Mouse (Mus musculus) liver, embryonic 14.5 days (tissue): ENCODE data around the gene Bcar3. TPM values are rescaled to one million over a fixed set of nuclear protein-coding genes. Genes with fewer than 3 reads are reported as not detected.
A peak's percentile ranks its signal among the peaks of the same experiment; 100 is the strongest.

Experiments used
- ATAC-seq: fragments of 200-750 bp; cut with Nextera tagmentation; 2 replicates; pipeline ENCODE4 v1.8.0; 2017; ENCODE audit warnings: moderate number of reproducible peaks, mild to moderate bottlenecking, moderate library complexity; ENCODE audit not compliant: insufficient read depth
- DNase-seq, 3 experiments: peaks; one replicate each; pipeline ENCODE4 v3.0.0-alpha.2; 2012 to 2013; ENCODE audit warnings: low read depth in 3 of 3, low spot score in 3 of 3
- H3K27ac ChIP-seq: fragments of 300-500 bp; sonication (generic); 2 replicates; pipeline ENCODE4 v1.5.1; 2014; ENCODE audit warnings: moderate library complexity, mild to moderate bottlenecking, control low read depth, inconsistent platforms
- H3K27me3 ChIP-seq: fragments of 300-500 bp; sonication (generic); 2 replicates; pipeline ENCODE4 v1.6.1; 2014; ENCODE audit warnings: mild to moderate bottlenecking, low read length, moderate library complexity; ENCODE audit not compliant: control insufficient read depth, insufficient read depth
- H3K36me3 ChIP-seq: fragments of 300-500 bp; sonication (generic); replicated peaks from 2 replicates; pipeline ENCODE4 v1.6.1; 2014; ENCODE audit warnings: low read depth; ENCODE audit not compliant: control insufficient read depth, insufficient read depth
- H3K4me1 ChIP-seq, 2 experiments: fragments of 200-500 bp in 1 of 2; fragments of 300-500 bp in 1 of 2; sonication (generic) in 1 of 2; replicated peaks; 2 replicates each; pipeline ENCODE4 v1.6.1; 2012 to 2014; ENCODE audit warnings: antibody characterized with exemption in 1 of 2, inconsistent platforms in 1 of 2, low read length in 1 of 2; ENCODE audit not compliant: control insufficient read depth in 2 of 2, insufficient read depth in 2 of 2
- H3K4me2 ChIP-seq: fragments of 300-500 bp; sonication (generic); 2 replicates; pipeline ENCODE4 v1.6.1; 2014; ENCODE audit warnings: low read depth, mild to moderate bottlenecking, control low read depth, moderate library complexity
- H3K4me3 ChIP-seq, 2 experiments: fragments of 200-500 bp in 1 of 2; fragments of 300-500 bp in 1 of 2; sonication (generic) in 1 of 2; 2 replicates each; pipeline ENCODE4 v1.5.1; 2012 to 2014; ENCODE audit warnings: low read depth in 2 of 2, low read length in 2 of 2, mild to moderate bottlenecking in 2 of 2, control low read depth in 1 of 2, inconsistent platforms in 1 of 2, moderate library complexity in 1 of 2; ENCODE audit not compliant: insufficient read depth in 1 of 2
- H3K9ac ChIP-seq: fragments of 300-500 bp; sonication (generic); replicated peaks from 2 replicates; pipeline ENCODE4 v1.6.1; 2014; ENCODE audit warnings: mild to moderate bottlenecking, control low read depth, moderate library complexity
- H3K9me3 ChIP-seq: fragments of 300-500 bp; sonication (generic); 2 replicates; pipeline ENCODE4 v1.6.1; 2016; ENCODE audit warnings: low read length, mixed read lengths; ENCODE audit not compliant: control insufficient read depth
- CTCF ChIP-seq: IDR thresholded peaks from 2 replicates; pipeline ENCODE4 v1.5.1; 2016; ENCODE audit warnings: antibody characterized with exemption, low read depth, control low read depth
- EP300 ChIP-seq: IDR thresholded peaks from 2 replicates; pipeline ENCODE4 v1.6.1; 2016; ENCODE audit warnings: antibody characterized with exemption, low read depth
- WGBS: fragments of 180-500 bp; shearing (Covaris S2); extraction: QIAGEN DNeasy Blood & Tissue Kit; methylation state at CpG from one replicate; pipeline ENCODE4 v1.1.7; 2014; ENCODE audit not compliant: insufficient replicate concordance; 5-methylcytosine and 5-hydroxymethylcytosine counted together
- polyA plus RNA-seq, 2 experiments: library from polyadenylated mRNA; depleted of rRNA in 1 of 2; stranded (reverse) in 1 of 2; unstranded in 1 of 2; fragments of >200 nt; fragmentation: Nextera tagmentation in 1 of 2; extraction: Ambion mirVana in 1 of 2; gene quantifications; 2 replicates each; pipeline versions ENCODE4 v1.2.1 to v1.2.3; 2012 to 2014

The Bcar3 gene
- polyA plus RNA-seq, 2 experiments = 3.1 to 3.5 TPM

DNA sequence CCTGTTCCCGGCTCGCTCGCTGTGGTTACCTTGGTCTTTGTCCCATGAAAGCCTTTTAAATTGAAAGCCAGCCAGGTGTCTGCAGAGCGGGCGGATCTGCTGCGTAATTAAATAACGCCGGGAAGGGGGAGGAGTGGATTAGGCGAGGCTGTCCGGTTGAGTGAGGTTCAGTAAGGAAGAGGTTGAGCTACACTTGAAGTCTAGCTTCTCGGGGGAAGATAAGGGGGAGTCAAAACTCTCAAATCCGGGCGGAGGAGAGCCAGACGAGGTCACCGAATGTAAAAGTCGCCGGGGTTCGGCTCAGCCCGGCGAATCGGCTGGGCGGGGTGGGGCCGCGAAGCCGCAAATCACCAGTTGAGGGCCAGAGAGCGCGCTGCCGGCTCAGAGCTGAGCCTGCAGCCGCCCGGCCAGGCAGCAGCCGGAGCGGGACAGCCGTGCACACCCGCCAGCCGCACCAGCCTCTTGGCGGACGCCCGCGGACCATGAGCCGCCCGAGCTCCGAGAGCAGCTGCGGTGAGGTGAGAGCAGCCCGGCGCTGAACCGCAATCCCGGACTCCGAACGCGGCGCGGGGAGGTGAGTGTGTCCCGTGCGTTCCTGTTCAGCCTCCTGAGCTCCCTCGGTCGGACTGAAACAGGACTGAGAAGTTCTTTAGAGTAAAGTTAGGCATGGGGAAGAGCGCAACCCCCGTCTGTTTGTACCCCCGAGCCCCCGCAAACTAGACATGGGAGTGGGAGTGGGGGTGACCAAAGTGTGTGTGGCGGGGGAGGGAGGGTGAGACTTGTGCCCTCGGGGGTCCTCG lies 125.9 kb downstream of the Bcar3 start:
- peaks cover 0 to 7% of the 10 kb centered on the region in 2 experiments; a peak in 2 of 4 replicates for H3K4me1 ChIP-seq
- no peaks in the 10 kb centered on the region for H3K36me3 ChIP-seq
- peak overlapping the region; percentile 61 for H3K4me2 ChIP-seq
- H3K9me3 ChIP-seq = no peaks in the 10 kb centered on the region
- peak overlapping the region; percentile 53 for H3K4me3 ChIP-seq
- no peak overlapping the region for H3K27ac ChIP-seq
- WGBS = under 1% methylated on average over 63 of the region's 63 CpGs
- peaks cover 32% of the 10 kb centered on the region for H3K27me3 ChIP-seq
- peak overlapping the region; percentile 23; the same call in 1 of the 2 replicates for H3K9ac ChIP-seq
- TF ChIP-seq EP300 (no peak), CTCF (0 out of 2 replicates have a peak, but pooled peaks have one; percentile 3)
- ATAC-seq = peak; percentile 70
- peak in 2 of 3 experiments; percentile 6 to 15 for DNase-seq

GRCm38 (mm10) chr3:122420410-122420774 lies 126.5 kb downstream of the Bcar3 start:
- Histone ChIP-seq H3K4me1 (peaks cover 0 to 7% of the 10 kb centered on the region in 2 experiments; a peak in 2 of 4 replicates), H3K4me2 (peak overlapping the region; percentile 61), H3K9me3 (no peaks in the 10 kb centered on the region), H3K27me3 (peaks cover 32% of the 10 kb centered on the region), H3K9ac (peak overlapping the region; percentile 23; the same call in 1 of the 2 replicates), H3K27ac (no peak overlapping the region), H3K36me3 (no peaks in the 10 kb centered on the region), H3K4me3 (peak overlapping the region; percentile 53)
- WGBS = 1% methylated on average over 15 of the region's 15 CpGs
- DNase-seq = no peak
- ATAC-seq = no peak
- TF ChIP-seq EP300 = no peak
- no peak for TF ChIP-seq CTCF

GRCm38 (mm10) chr3:122421042-122421702 lies 127.2 kb downstream of the Bcar3 start:
- ATAC-seq (no peak), DNase-seq (no peak)
- Histone ChIP-seq H3K4me3 (peak overlapping the region in 1 of 2 experiments; percentile 53; a peak in 2 of 4 replicates), H3K9me3 (no peaks in the 10 kb centered on the region), H3K4me2 (peak overlapping the region; percentile 61), H3K4me1 (peaks cover 0 to 7% of the 10 kb centered on the region in 2 experiments; a peak in 2 of 4 replicates), H3K36me3 (no peaks in the 10 kb centered on the region), H3K9ac (no peak overlapping the region), H3K27me3 (peaks cover 32% of the 10 kb centered on the region), H3K27ac (no peak overlapping the region)
- TF ChIP-seq CTCF = no peak
- no peak for TF ChIP-seq EP300
- WGBS = 17% methylated on average over 13 of the region's 13 CpGs

- no peak for ATAC-seq
- Histone ChIP-seq H3K27ac (no peak overlapping the region), H3K4me2 (no peak overlapping the region), H3K27me3 (peaks cover 32% of the 10 kb centered on the region), H3K9me3 (no peaks in the 10 kb centered on the region), H3K36me3 (no peaks in the 10 kb centered on the region), H3K4me3 (no peak overlapping the region), H3K4me1 (peaks cover 0 to 7% of the 10 kb centered on the region in 2 experiments; a peak in 2 of 4 replicates), H3K9ac (no peak overlapping the region)
- 49% methylated on average over 7 of the region's 7 CpGs for whole genome bisulfite sequencing
- peak in 1 of 3 experiments; percentile 13 for DNase-seq
- TF ChIP-seq EP300 = no peak
- no peak for TF ChIP-seq CTCF
Measured at GRCm38 (mm10) chr3:122421802-122422201, 127.9 kb downstream of the Bcar3 start.

DNA sequence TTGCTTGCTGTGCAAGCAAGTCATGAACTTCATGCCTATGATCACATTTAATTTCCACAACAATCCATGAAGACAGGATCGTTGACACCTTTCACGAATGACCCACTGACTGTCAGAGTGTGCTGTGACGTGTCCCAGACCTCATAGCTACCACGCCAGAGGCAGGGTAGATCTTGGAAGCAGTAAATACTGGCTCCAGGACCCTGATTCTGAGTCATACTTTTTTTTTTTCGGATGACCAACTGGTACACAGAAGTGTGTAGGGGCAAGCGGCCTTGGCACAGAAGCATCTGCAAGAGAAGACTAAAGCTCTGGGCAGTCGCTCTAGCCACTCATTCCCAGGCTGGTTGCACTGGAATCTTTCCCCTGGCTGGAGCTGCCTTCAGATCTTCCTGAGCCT lies 128.3 kb downstream of the Bcar3 start:
- DNase-seq (no peak), ATAC-seq (no peak)
- H3K27ac ChIP-seq = no peak overlapping the region
- H3K9ac ChIP-seq = no peak overlapping the region
- H3K4me2 ChIP-seq = no peak overlapping the region
- WGBS = 46% methylated on average over 7 of the region's 7 CpGs
- TF ChIP-seq CTCF (no peak), EP300 (no peak)
- H3K36me3 ChIP-seq = no peaks in the 10 kb centered on the region
- no peak overlapping the region for H3K4me3 ChIP-seq
- peaks cover 32% of the 10 kb centered on the region for H3K27me3 ChIP-seq
- H3K4me1 ChIP-seq = peaks cover 0 to 7% of the 10 kb centered on the region in 2 experiments; a peak in 2 of 4 replicates
- H3K9me3 ChIP-seq = no peaks in the 10 kb centered on the region
